Mouse (Mus musculus) thymus, postnatal 4 days (tissue): ENCODE results near the gene Diaph2.
"Not testable (repeated sequence)": the region's sequence is repeated elsewhere in the genome, so short reads cannot be mapped to it uniquely, and the experiment has no call there.

Experiments
- DNase-seq: peaks from one replicate; pipeline ENCODE4 v3.0.0; 2021

Diaph2 gene

GRCm38 (mm10) chrX:129833887-129834286, 84.3 kb downstream of the Diaph2 start:
- DNase-seq = no peak

- peak; percentile 36 for DNase-seq
Observed at GRCm38 (mm10) chrX:129884465-129884864, 134.9 kb downstream of the Diaph2 start.

GRCm38 (mm10) chrX:129925806-129926205, 176.3 kb downstream of the Diaph2 start:
- no peak for DNase-seq

- no peak for DNase-seq
Observed at GRCm38 (mm10) chrX:129974816-129975215, 225.3 kb downstream of the Diaph2 start.

GRCm38 (mm10) chrX:130008210-130008609, 258.7 kb downstream of the Diaph2 start:
- no peak for DNase-seq

GRCm38 (mm10) chrX:130019735-130020134, 270.2 kb downstream of the Diaph2 start:
- no peak for DNase-seq

- no peak for DNase-seq
Observed at GRCm38 (mm10) chrX:130044525-130044924, 295.0 kb downstream of the Diaph2 start.

GRCm38 (mm10) chrX:130149216-130149615, 399.7 kb downstream of the Diaph2 start:
- peak; percentile 5 for DNase-seq

- DNase-seq = no peak
Observed at GRCm38 (mm10) chrX:130152164-130152563, 402.6 kb downstream of the Diaph2 start.

- no peak for DNase-seq
Observed at GRCm38 (mm10) chrX:130173126-130173525, 423.6 kb downstream of the Diaph2 start.

- no peak for DNase-seq
Observed at GRCm38 (mm10) chrX:130187891-130188290, 438.3 kb downstream of the Diaph2 start.

- no peak for DNase-seq
Observed at GRCm38 (mm10) chrX:130188449-130188848, 438.9 kb downstream of the Diaph2 start.

- no peak for DNase-seq
Observed at GRCm38 (mm10) chrX:130189250-130189649, 439.7 kb downstream of the Diaph2 start.

GRCm38 (mm10) chrX:130197412-130197811, 447.9 kb downstream of the Diaph2 start:
- DNase-seq = not testable (repeated sequence)

GRCm38 (mm10) chrX:130205243-130205642, 455.7 kb downstream of the Diaph2 start:
- DNase-seq = no peak

GRCm38 (mm10) chrX:130212227-130212626, 462.7 kb downstream of the Diaph2 start:
- DNase-seq = no peak

- no peak for DNase-seq
Observed at GRCm38 (mm10) chrX:130212759-130213158, 463.2 kb downstream of the Diaph2 start.

- DNase-seq = no peak
Observed at GRCm38 (mm10) chrX:130230045-130230444, 480.5 kb downstream of the Diaph2 start.

GRCm38 (mm10) chrX:130235167-130235566, 485.6 kb downstream of the Diaph2 start:
- no peak for DNase-seq

GRCm38 (mm10) chrX:130246652-130247051, 497.1 kb downstream of the Diaph2 start:
- DNase-seq = no peak

- no peak for DNase-seq
Observed at GRCm38 (mm10) chrX:130253664-130254063, 504.1 kb downstream of the Diaph2 start.

- no peak for DNase-seq
Observed at GRCm38 (mm10) chrX:130265707-130266106, 516.2 kb downstream of the Diaph2 start.

GRCm38 (mm10) chrX:130279144-130279543, 529.6 kb downstream of the Diaph2 start:
- no peak for DNase-seq

- no peak for DNase-seq
Observed at GRCm38 (mm10) chrX:130281484-130281883, 531.9 kb downstream of the Diaph2 start.

GRCm38 (mm10) chrX:130287032-130287431, 537.5 kb downstream of the Diaph2 start:
- DNase-seq = no peak

- no peak for DNase-seq
Observed at GRCm38 (mm10) chrX:130289775-130290174, 540.2 kb downstream of the Diaph2 start.
